Mouse (Mus musculus) C2C12 (cell line): ENCODE data around the gene Arsa. TPM values are rescaled to one million over a fixed set of nuclear protein-coding genes. Genes with fewer than 3 reads are reported as not detected.
A peak's percentile ranks its signal among the peaks of the same experiment; 100 is the strongest.

ENCODE experiments used
- H3K27me3 ChIP-seq: one replicate; pipeline ENCODE4 v1.6.1; 2011; ENCODE audit not compliant: control insufficient read depth, insufficient read depth, insufficient read length
- H3K36me3 ChIP-seq: one replicate; pipeline ENCODE4 v1.6.1; 2011; ENCODE audit not compliant: control insufficient read depth, insufficient read depth
- H3K4me3 ChIP-seq: one replicate; pipeline ENCODE4 v1.5.1; 2011; ENCODE audit warnings: mild to moderate bottlenecking, control low read depth; ENCODE audit not compliant: poor library complexity, insufficient read depth, severe bottlenecking
- H3K79me2 ChIP-seq: one replicate; pipeline ENCODE4 v1.6.1; 2011; ENCODE audit not compliant: control insufficient read depth, insufficient read depth
- H3K79me3 ChIP-seq: one replicate; pipeline ENCODE4 v1.6.1; 2011; ENCODE audit warnings: low read depth, control low read depth
- H3ac ChIP-seq: one replicate; pipeline ENCODE3; 2011; ENCODE audit warnings: low read depth; ENCODE audit not compliant: control insufficient read depth, insufficient read length
- CEBPB ChIP-seq: IDR thresholded peaks from one replicate; pipeline ENCODE4 v1.6.1; 2011; ENCODE audit warnings: low read depth, mild to moderate bottlenecking, control low read depth, moderate library complexity
- CTCF ChIP-seq: IDR thresholded peaks from one replicate; pipeline ENCODE4 v1.5.1; 2011; ENCODE audit not compliant: control insufficient read depth, insufficient read depth, insufficient read length
- FOSL1 ChIP-seq: IDR thresholded peaks from one replicate; pipeline ENCODE4 v1.8.0; 2011; ENCODE audit warnings: mild to moderate bottlenecking, low read length; ENCODE audit not compliant: poor library complexity, insufficient read depth, severe bottlenecking
- MAX ChIP-seq: IDR thresholded peaks from one replicate; pipeline ENCODE4 v1.6.1; 2011; ENCODE audit warnings: mild to moderate bottlenecking, control low read depth
- MYOD1 ChIP-seq: IDR thresholded peaks from one replicate; pipeline ENCODE4 v1.6.1; 2011; ENCODE audit warnings: low read depth; ENCODE audit not compliant: control insufficient read depth, insufficient read length
- MYOG ChIP-seq: IDR thresholded peaks from one replicate; pipeline ENCODE4 v1.6.1; 2011; ENCODE audit not compliant: control insufficient read depth, insufficient read length; ENCODE audit errors: extremely low read depth
- USF1 ChIP-seq: IDR thresholded peaks from one replicate; pipeline ENCODE4 v1.6.1; 2011; ENCODE audit warnings: low read depth, mild to moderate bottlenecking, control low read depth, moderate library complexity
- polyA plus RNA-seq: library from polyadenylated mRNA; unstranded; fragments of >200 nt; fragmentation: generic; extraction: Trizol; gene quantifications from one replicate; pipeline ENCODE4 v1.2.1, GENCODE M21; 2012; ENCODE audit warnings: missing spikeins

Arsa gene
- polyA plus RNA-seq, 1 experiment, result 22.3 TPM

- Histone ChIP-seq H3K4me3 (peak overlapping the region; percentile 98), H3K79me2 (peaks cover 17% of the 10 kb centered on the region), H3ac (no peak overlapping the region), H3K36me3 (peaks cover 19% of the 10 kb centered on the region), H3K79me3 (peaks cover 9% of the 10 kb centered on the region), H3K27me3 (no peaks in the 10 kb centered on the region)
- TF ChIP-seq USF1 (no peak), MYOG (no peak), CEBPB (no peak), CTCF (no peak), MYOD1 (no peak), FOSL1 (no peak), MAX (no peak)
These were observed 49.0 kb downstream of the Arsa start for GRCm38 (mm10) chr15:89428136-89428790.

GRCm38 (mm10) chr15:89426716-89427115, 50.5 kb downstream of the Arsa start:
- no peaks in the 10 kb centered on the region for H3K27me3 ChIP-seq
- no peak overlapping the region for H3K4me3 ChIP-seq
- H3K79me2 ChIP-seq, result peaks cover 17% of the 10 kb centered on the region
- no peak overlapping the region for H3ac ChIP-seq
- TF ChIP-seq CTCF (no peak), USF1 (no peak), FOSL1 (no peak), MAX (no peak), CEBPB (no peak), MYOG (no peak), MYOD1 (no peak)
- peaks cover 9% of the 10 kb centered on the region for H3K79me3 ChIP-seq
- peaks cover 27% of the 10 kb centered on the region for H3K36me3 ChIP-seq

- Histone ChIP-seq H3K27me3 (no peaks in the 10 kb centered on the region), H3K4me3 (no peak within 1 kb of the TSS), H3ac (no peak within 1 kb of the TSS), H3K79me2 (peaks cover 17% of the 10 kb centered on the region), H3K79me3 (peaks cover 9% of the 10 kb centered on the region), H3K36me3 (peaks cover 31% of the 10 kb centered on the region)
- TF ChIP-seq FOSL1 (no peak), CEBPB (no peak), USF1 (no peak)
These were observed 51.5 kb downstream of the Arsa start, which contains the start of gene Cpt1b for GRCm38 (mm10) chr15:89425711-89426121. Gene Cpt1b (minus strand): TSS chr15:89425863.

DNA sequence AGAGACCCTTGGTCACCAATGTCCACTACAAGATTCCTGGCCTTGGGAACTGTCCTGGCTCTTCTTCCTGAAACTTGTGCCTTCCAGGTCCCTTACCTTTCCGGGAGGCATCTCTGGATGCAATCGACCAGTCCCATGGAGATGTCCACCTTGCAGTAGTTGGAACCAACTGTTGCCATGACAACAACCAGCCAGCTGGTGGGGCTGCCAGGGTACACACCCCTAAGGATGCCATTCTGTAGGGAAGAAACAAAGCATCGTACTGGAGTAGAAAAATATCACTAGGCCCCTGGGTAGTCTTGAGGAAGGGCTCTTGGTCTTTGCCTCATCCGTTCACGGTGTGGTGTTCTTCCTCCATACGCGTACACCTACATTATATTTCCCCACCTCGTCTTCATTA, 52.6 kb downstream of the Arsa start:
- Histone ChIP-seq H3K79me3 (peaks cover 9% of the 10 kb centered on the region), H3K79me2 (peaks cover 17% of the 10 kb centered on the region)
- TF ChIP-seq MYOD1 (no peak), MAX (no peak), MYOG (no peak)

More for the DNA sequence above, 52.6 kb downstream of the Arsa start:
- H3ac ChIP-seq, result no peak overlapping the region
- H3K27me3 ChIP-seq, result no peaks in the 10 kb centered on the region
- H3K4me3 ChIP-seq, result no peak overlapping the region
- H3K36me3 ChIP-seq, result peaks cover 42% of the 10 kb centered on the region

Other genes starting within 250 kb of the Arsa start
- 143 TPM for gene Sbf1, start 162.1 kb downstream of the Arsa start, polyA plus RNA-seq
- gene Adm2, start 154.7 kb downstream of the Arsa start, polyA plus RNA-seq, result 7.0 TPM
- not detected for gene Miox, start 143.0 kb downstream of the Arsa start, polyA plus RNA-seq
- gene Lmf2, start 121.8 kb downstream of the Arsa start, polyA plus RNA-seq, result 95.9 TPM
- 185 TPM for gene Ncaph2, start 121.7 kb downstream of the Arsa start, polyA plus RNA-seq
- 47.6 TPM for gene Sco2, start 103.6 kb downstream of the Arsa start, polyA plus RNA-seq
- 3.4 TPM for gene Tymp, start 100.4 kb downstream of the Arsa start, polyA plus RNA-seq
- gene Odf3b, start 98.1 kb downstream of the Arsa start, polyA plus RNA-seq, result not detected
- gene Klhdc7b, start 92.5 kb downstream of the Arsa start, polyA plus RNA-seq, result not detected
- gene Syce3, start 66.9 kb downstream of the Arsa start, polyA plus RNA-seq, result not detected
- 2.5 TPM for gene Cpt1b, start 51.6 kb downstream of the Arsa start, polyA plus RNA-seq
- 0.33 TPM for gene C730034F03Rik, start 47.8 kb downstream of the Arsa start, polyA plus RNA-seq
- gene Gm44502, start 47.7 kb downstream of the Arsa start, polyA plus RNA-seq, result 0.06 TPM
- 47.1 TPM for gene Chkb, start 47.5 kb downstream of the Arsa start, polyA plus RNA-seq
- not detected for gene Mapk8ip2, start 23.5 kb downstream of the Arsa start, polyA plus RNA-seq
- gene Shank3, start 22.2 kb upstream of the Arsa start, polyA plus RNA-seq, result 4.0 TPM
- not detected for gene Acr, start 90.9 kb upstream of the Arsa start, polyA plus RNA-seq
- 24.3 TPM for gene Rabl2, start 114.5 kb upstream of the Arsa start, polyA plus RNA-seq